Mouse (Mus musculus): ENCODE measurements around the gene Slc44a5. TPM values are rescaled to one million over a fixed set of nuclear protein-coding genes. Genes with fewer than 3 reads are reported as not detected.

The Slc44a5 gene
- total RNA-seq, 2 experiments from 2014 or later: 9.0 to 9.3 TPM

GRCm38 (mm10) chr3:154075749-154076148, 102.5 kb downstream of the Slc44a5 start:
- no peak for TF ChIP-seq CTCF (IDR thresholded peaks at IDR 0.05)
- DNase-seq (ENCODE audit: extremely low spot score in 1 of 2, low spot score in 2 of 2): no peak
- intact Hi-C loops (cut with DNase I): no loop called here
- Histone ChIP-seq H3K4me3 (no peak overlapping the region), H3K27ac (no peak overlapping the region)

- no peak for TF ChIP-seq CTCF (IDR thresholded peaks at IDR 0.05)
- Histone ChIP-seq H3K27ac (no peak overlapping the region), H3K4me3 (no peak overlapping the region)
- DNase-seq (ENCODE audit: extremely low spot score in 1 of 2, low spot score in 2 of 2): no peak
- intact Hi-C loops (cut with DNase I): no loop called here
Measured at GRCm38 (mm10) chr3:154081687-154082086, 108.5 kb downstream of the Slc44a5 start.

GRCm38 (mm10) chr3:154082241-154082640, 109.0 kb downstream of the Slc44a5 start:
- H3K27ac ChIP-seq: no peak overlapping the region
- H3K4me3 ChIP-seq: no peak overlapping the region
- no peak for TF ChIP-seq CTCF (IDR thresholded peaks at IDR 0.05)
- intact Hi-C loops (cut with DNase I): no loop called here
- DNase-seq (ENCODE audit: extremely low spot score in 1 of 2, low spot score in 2 of 2): no peak

- no peak for DNase-seq (ENCODE audit: extremely low spot score in 1 of 2, low spot score in 2 of 2)
- no peak for TF ChIP-seq CTCF (IDR thresholded peaks at IDR 0.05)
- intact Hi-C loops (cut with DNase I): no loop called here
- no peak overlapping the region for H3K27ac ChIP-seq
- no peak overlapping the region for H3K4me3 ChIP-seq
Measured at GRCm38 (mm10) chr3:154082961-154083360, 109.7 kb downstream of the Slc44a5 start.

GRCm38 (mm10) chr3:154089996-154090395, 116.8 kb downstream of the Slc44a5 start:
- Histone ChIP-seq H3K4me3 (no peak overlapping the region), H3K27ac (no peak overlapping the region)
- TF ChIP-seq CTCF (IDR thresholded peaks at IDR 0.05): no peak
- intact Hi-C loops (cut with DNase I): no loop called here
- DNase-seq (ENCODE audit: extremely low spot score in 1 of 2, low spot score in 2 of 2): no peak

- TF ChIP-seq CTCF (IDR thresholded peaks at IDR 0.05): no peak
- Histone ChIP-seq H3K27ac (no peak overlapping the region), H3K4me3 (no peak overlapping the region)
- DNase-seq (ENCODE audit: extremely low spot score in 1 of 2, low spot score in 2 of 2): no peak
- intact Hi-C loops (cut with DNase I): no loop called here
Measured at GRCm38 (mm10) chr3:154091468-154092338, 118.5 kb downstream of the Slc44a5 start.

- DNase-seq (ENCODE audit: extremely low spot score in 1 of 2, low spot score in 2 of 2): no peak
- H3K4me3 ChIP-seq: no peak overlapping the region
- no peak overlapping the region for H3K27ac ChIP-seq
- intact Hi-C loops (cut with DNase I): no loop called here
- no peak for TF ChIP-seq CTCF (IDR thresholded peaks at IDR 0.05)
Measured at GRCm38 (mm10) chr3:154092466-154092865, 119.2 kb downstream of the Slc44a5 start.

GRCm38 (mm10) chr3:154093745-154094322, 120.6 kb downstream of the Slc44a5 start:
- no peak for TF ChIP-seq CTCF (IDR thresholded peaks at IDR 0.05)
- no peak overlapping the region for H3K4me3 ChIP-seq
- intact Hi-C loops (cut with DNase I): no loop called here
- no peak for DNase-seq (ENCODE audit: extremely low spot score in 1 of 2, low spot score in 2 of 2)
- no peak overlapping the region for H3K27ac ChIP-seq

GRCm38 (mm10) chr3:154101671-154102070, 128.4 kb downstream of the Slc44a5 start:
- Histone ChIP-seq H3K27ac (no peak overlapping the region), H3K4me3 (no peak overlapping the region)
- intact Hi-C loops (cut with DNase I): no loop called here
- no peak for TF ChIP-seq CTCF (IDR thresholded peaks at IDR 0.05)
- DNase-seq (ENCODE audit: extremely low spot score in 1 of 2, low spot score in 2 of 2): no peak

GRCm38 (mm10) chr3:154110528-154110927, 137.3 kb downstream of the Slc44a5 start:
- Histone ChIP-seq H3K27ac (no peak overlapping the region), H3K4me3 (no peak overlapping the region)
- TF ChIP-seq CTCF (IDR thresholded peaks at IDR 0.05): no peak
- no peak for DNase-seq (ENCODE audit: extremely low spot score in 1 of 2, low spot score in 2 of 2)
- intact Hi-C loops (cut with DNase I): no loop called here

GRCm38 (mm10) chr3:154111221-154111620, 138.0 kb downstream of the Slc44a5 start:
- Histone ChIP-seq H3K4me3 (no peak overlapping the region), H3K27ac (no peak overlapping the region)
- no peak for TF ChIP-seq CTCF (IDR thresholded peaks at IDR 0.05)
- intact Hi-C loops (cut with DNase I): no loop called here
- no peak for DNase-seq (ENCODE audit: extremely low spot score in 1 of 2, low spot score in 2 of 2)

GRCm38 (mm10) chr3:154114991-154115390, 141.8 kb downstream of the Slc44a5 start:
- intact Hi-C loops (cut with DNase I): no loop called here

More at GRCm38 (mm10) chr3:154114991-154115390, 141.8 kb downstream of the Slc44a5 start:
- TF ChIP-seq CTCF (IDR thresholded peaks at IDR 0.05): no peak
- no peak for DNase-seq (ENCODE audit: extremely low spot score in 1 of 2, low spot score in 2 of 2)
- Histone ChIP-seq H3K27ac (no peak overlapping the region), H3K4me3 (no peak overlapping the region)

Data from left cerebral cortex, adult 2 months (tissue).